Mouse (Mus musculus): Measurements from ENCODE around the gene Aspscr1.

Aspscr1 gene

DNA sequence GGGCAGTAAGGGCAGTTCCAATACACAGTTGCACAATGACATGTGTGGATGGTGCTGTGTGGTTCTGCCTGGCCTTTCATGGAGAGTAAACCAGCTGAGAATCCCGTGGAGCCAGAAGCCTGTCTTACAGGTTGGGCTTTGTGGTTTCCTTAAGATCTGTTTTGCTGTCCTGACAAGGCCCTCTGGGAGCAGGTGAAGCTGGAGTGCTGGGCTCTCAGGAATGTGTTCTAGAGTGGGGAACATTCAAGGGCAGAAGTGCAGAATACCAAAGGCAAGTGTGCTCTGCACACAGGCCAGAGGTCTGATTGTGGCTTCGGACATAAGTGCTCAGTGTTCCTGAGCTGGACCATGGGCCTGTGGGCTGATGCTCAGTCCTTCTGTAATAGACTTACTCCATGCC is 11.9 kb downstream of the Aspscr1 start:
- DNase-seq: no peak

DNA sequence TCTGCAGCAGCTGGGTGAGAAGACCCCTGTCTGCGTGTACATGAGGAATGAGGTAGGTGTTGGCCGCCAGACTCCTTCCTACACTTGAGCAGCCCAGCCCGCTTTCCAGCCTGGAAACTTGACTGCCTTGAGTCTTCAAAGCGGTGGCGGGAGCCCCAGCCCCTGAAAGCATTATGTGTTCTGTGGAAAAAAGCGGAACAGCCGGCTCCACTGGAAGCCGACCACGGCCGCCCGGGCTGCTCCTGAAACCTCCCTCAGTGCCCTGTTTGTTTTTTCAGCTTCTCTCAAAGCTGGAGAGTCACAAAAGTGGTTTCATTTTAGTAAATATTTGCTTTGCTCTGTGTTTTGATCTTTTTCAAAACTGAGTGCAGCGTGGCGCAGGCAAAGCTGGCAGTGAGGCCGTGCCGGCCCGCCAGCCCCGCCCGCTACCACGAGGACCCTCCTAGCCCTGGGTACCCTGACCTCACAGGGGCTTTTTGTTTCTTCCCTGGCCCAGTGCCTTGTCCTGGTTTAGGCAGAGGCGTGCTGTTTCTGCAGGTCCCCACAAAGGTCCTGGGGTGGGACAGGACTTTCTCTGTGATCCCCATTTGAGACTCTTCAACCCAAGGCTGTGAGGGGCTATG is 14.0 kb downstream of the Aspscr1 start:
- DNase-seq: no peak

DNA sequence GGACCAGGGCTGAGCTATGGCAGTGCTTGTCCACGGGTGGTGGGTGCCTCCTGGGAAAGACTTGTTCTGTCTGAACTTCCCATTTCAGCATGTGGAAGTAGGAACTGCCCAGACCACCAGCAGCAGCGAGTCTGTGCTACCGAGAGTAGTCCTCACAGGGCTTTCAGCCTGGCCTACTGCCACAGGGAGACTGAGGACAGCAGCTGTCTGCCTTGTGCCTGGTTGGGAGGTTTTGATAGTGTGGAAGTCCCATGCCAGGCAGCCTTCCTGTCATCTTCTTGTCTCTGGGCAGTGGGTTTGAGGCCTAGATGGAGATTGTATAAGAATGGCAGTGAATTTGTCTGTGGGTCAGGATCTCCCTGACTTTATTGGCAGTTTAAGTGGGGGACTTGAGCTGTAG is 16.6 kb downstream of the Aspscr1 start:
- no peak for DNase-seq

DNA sequence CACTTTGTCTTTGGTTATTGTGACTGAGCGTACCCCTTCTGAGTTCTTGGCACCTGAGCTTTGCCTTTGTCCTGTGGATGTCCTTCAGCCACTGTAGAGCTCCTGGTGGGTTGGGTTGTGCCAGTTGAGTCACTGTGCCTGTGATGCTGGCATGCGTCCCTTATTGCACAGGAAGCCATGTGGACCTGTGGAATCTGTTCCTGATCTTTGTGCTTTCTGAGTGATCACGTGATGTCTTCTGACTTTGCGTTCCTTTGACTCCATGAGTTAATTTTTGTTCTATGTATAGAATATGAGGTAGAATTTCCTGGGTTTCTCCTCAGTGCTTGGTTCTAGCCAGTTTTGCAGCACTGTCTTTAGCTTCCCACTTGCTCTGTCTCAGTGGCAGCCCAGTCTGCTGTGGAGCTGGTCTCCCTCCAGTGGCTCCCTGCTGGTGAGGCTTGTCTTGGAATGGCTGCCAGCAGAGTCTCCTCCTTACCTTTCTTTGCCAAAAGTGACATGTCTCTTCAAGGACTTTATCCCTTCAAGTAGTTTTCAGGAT is 19.8 kb downstream of the Aspscr1 start:
- no peak for DNase-seq

DNA sequence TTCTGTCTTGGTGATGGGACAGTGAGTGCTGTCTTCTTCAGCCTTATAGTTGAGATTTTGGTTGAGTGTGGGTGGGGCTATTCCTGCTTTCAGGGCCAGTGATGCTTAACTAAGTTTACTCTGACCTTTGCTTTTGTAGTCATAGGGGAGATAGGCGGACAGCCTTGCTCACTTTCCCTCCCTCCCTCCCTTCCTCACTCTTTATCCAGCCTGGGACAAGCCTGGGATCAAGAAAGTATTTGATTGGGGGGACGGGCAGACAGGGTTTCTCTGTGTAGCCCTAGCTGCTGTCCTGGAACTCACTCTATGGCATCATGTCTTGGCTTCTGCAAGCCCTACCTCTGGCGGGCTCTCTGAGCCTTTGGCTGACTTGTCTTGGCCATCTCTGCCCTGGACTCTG is 20.7 kb downstream of the Aspscr1 start:
- no peak for DNase-seq

DNA sequence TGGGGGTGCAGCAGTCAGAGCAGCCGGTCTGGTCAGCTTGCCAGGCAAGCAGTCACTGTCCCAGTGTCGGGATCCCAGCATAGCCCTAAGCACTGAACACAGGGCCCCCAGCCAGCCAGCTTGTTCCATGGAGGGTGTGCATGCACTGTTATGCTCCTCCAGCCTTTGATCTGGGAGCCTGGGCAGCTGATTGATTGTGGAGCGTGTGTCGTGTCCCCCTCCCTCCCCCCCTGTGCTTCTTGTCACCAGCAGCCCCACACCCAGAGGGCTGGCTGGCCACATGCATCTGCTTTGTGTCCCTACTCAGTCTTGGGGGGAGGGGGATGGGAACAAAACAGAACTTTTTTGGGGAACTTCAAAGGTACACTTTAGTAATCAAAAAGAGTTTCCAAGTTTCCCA is 22.4 kb downstream of the Aspscr1 start:
- DNase-seq: no peak

DNA sequence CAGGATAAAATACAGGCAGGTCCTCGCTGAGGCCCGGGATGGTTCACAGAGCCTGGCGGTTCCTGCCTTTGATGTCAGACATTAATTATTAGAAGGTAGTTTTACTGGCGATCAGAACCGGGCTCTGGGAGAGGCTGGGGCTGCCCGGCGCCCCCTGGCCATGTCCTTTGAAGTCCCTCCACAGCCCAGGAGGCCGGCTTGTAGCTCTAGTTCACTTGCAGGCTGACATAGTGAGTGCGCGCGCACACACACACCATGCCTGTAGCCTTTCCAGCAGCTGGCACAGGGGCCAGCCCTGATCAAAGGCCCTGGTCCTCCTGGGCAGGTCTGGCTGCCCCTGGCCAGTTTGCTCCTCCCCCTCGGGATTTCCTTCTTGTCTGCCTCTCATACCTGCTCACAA is 22.9 kb downstream of the Aspscr1 start:
- no peak for DNase-seq

DNA sequence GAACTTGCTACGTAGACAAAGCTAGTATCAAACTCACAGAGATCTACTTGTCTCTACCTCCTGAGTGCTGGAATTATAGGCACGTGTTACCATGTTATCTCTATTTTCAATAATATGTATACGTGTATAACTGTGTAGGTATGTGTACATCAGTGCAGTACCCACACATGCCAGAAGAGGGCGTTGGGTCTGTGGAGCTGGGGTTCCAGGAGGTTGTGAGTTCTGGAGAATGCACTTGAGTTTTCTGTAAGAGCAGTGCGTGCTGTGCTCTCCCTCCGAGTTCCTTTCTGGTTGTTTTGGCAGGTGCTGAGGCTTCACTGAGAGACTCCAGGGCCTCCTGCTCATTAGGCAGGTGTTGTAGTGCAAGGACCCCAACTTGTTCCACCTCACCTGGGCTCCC is 23.8 kb downstream of the Aspscr1 start:
- DNase-seq: no peak

DNA sequence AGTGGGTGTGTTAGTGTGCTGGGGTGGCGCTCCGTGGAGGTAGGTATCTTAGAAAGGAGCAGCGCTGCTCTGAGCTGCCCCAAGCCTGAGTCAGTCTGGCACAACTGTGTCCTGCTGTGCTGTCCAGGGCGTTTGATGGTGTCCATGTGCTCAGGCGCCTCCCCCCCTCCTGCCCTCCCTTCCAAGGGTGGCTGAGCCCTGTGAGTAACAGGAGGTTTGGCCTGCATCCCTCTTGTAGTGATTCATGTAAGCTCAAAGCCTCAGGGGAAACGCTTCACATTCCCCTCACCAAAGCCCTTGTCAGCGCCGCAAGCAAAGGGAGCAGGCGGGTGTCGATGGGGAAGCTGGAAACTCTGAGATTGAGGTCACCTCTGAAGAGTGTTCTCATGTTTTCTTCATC is 25.0 kb downstream of the Aspscr1 start:
- no peak for DNase-seq

DNA sequence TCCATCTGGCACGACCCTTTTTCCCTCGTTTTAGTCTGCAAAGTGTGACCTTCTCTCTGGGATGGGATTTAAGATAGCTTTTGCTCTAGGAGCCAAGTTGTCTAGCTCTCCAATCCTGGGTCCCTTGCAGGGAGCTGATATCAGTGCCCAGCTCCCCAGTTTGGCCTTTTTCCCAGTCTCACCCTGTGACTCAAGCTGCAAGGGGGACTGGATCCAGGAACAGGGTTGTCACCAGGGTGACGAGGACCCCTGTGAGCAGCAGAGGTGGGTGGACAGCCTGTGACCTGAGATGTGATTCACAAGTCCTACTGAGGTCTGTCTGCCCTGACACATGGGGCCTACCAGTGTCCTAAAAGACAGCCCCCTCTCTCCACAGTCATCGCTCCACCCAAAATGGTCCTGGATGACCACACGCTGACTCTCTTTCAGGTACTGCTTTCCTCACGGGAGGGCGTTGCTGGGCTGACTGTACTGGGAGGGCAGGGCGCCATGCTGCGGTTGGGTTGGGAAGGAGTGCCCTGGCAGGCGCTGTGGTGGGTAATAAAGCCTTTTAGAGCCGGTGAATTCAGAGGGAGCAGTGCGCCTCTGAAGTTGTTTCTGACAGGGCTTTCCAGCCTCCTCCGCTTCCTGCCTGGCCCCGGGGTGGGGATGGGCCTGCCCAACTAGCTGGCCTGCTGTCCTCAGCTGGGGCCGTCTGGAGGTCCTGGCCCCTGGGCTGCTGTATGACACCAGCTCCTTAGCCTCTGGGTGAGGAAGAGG is 31.1 kb downstream of the Aspscr1 start:
- DNase-seq: no peak

DNA sequence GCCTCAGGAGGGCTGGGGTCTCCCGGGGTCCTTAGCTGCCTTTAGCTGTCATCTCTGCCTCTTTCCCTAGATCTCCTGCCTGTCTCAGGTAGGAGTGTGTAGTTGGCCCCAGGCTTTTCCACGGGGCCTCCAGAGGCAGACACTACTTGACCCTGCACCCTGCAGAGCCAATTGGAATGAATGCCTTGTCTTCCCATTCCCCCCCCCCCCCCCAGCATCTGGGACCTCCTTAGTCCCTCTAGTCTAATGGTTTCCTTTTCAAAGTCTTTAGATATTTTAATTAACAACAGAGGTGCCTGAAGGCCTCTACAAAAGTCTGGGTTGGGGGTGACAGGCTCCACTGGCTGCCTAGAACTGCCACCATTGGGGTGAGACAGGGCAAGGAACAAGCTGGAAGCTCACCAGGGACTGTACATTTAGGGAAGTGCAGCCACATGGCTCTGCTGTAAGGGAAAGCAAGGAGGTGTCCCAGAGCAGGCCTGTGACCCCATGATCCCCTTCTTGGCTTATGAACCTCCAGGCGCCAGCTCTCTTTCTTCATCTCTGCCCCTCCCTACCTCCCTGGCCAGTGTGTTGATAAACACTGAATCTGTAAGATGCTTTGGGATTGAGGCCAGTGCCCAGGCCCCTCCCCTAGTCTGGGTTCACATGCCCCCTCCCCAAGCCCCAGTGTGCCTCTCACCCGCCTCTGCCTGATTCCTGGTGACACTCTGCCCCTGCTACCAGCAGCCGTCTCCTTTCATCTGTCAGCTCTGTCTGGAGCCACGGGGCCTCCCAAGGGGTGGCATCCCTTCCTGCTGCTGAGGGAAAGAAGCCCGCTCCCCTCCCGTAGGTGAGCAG is 31.9 kb downstream of the Aspscr1 start:
- DNase-seq: no peak

DNA sequence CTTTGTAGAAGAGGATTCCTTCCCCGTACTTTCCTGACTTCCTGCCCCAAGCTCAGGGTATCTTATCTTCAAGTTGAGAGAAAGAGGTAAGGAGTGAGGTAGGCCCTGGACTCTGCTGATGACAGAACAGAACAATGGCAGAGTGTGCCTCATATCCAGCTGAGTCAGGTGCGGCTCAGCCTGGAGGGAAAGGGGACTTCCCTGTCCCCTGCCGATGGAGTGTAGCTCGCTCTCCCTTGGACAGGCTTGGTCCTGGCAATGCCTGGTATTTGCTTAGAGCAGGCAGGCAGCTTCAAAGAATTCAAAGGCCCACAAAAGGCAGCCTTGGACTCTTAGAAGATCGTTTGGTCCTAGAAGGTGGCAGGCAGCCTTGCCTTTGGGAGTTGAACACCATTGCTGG is 33.3 kb downstream of the Aspscr1 start:
- DNase-seq: no peak

DNA sequence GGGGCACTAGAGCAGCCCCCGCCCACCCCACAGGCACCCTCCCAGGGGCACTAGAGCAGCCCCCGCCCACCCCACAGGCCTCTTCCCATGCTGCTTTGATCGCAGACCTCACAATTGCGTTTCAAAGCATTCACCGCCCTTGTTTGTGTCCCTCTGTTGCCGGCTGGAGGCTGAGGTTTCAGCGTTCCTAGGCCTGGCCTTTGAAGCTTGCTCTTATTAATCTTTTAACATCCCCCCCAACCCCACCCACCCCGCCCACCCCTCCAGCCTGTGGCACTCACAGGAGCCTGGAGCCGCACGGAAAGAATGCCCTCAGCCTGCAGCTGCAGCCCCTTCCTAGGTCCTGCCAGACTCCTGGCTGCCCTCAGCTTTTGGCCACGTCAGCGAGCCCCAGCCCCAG is 34.5 kb downstream of the Aspscr1 start:
- DNase-seq: no peak

DNA sequence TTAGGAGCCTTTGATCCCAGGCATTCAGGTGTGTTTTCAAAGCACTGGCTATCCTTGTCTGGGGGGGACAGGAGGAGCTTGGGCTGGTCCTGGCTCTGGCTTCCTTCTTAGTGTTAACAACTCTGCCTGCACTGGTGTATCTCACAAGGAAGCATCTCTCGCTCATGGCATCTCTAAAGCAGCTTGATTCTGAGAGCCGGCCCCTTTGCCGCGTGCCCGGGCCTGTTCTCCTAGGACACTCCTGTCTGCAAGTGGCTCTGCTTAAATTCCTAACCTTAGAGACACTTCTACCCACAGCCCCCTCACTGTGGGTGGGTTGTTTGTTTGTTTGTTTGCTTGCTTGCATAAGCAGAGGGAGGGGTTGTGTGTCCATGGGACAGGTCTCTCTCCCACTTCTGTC is 35.2 kb downstream of the Aspscr1 start:
- DNase-seq: no peak

DNA sequence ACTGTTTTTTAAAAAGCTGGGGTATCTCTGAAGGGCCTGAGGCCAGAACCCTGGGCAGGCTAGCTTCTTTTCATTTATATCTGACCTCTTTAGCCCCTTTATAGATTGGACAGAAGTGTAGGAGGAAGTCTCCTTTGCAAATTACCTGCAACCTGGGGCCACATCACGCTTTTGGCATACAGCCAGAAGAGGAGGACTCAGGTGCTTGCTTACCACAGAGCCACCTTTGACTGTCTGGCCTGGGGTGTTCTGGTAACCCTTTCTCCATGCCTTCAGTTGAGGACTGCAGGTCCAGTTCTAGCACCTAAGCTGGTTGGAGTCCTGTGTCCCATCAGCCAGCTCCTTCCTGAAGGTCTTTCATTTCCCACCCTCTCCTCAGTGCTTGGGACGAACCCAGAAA is 36.8 kb downstream of the Aspscr1 start:
- DNase-seq: no peak

DNA sequence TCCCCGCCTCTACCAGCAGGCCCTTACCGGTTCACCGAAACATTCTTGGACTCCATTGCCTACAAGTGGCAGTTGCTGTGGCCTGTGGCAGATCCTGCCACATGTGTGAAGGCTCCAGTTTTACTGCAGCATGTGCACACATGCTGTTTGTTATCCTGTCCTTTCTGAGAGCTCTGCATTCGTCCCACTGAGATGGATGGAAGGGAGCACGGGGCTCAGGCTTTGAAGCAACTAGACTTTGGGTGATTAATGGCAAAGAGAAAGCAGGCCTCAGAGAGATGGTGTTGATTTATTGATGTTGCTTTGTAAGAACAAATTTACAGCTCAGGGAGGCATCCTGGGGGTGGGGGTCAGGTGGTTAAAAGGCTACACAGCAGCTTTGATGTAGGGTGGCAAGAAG is 37.9 kb downstream of the Aspscr1 start:
- no peak for DNase-seq

DNA sequence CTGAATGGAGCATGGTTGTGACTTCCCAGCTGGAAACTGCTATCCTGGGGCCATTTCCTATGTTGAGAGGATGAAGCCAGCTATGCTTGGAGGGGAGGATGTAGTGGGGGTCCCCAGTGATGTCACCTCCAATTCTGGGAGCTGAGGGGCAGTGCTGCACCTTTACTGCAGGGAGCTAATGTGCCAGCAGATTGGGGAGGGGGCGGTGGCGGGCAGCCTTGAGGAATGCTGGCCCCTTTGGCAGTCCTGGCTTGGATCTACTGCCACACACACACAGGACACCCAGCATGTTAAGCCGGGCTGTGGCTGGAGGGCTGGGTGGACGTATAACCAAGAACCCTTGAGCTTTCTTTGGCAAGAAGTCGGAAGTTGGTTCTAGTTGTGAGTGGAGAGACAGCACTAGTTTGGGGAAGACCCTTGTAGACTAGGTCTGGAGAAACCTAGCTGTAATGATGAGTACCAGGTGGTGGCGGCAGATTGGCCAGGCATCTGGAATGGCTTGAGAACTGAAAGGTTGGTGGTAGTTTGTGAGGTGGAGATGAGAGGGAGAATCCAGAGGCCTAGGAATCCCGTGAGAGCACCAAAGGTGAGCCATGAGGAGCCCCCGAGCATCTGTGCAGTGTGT is 39.3 kb downstream of the Aspscr1 start:
- DNase-seq: no peak

DNA sequence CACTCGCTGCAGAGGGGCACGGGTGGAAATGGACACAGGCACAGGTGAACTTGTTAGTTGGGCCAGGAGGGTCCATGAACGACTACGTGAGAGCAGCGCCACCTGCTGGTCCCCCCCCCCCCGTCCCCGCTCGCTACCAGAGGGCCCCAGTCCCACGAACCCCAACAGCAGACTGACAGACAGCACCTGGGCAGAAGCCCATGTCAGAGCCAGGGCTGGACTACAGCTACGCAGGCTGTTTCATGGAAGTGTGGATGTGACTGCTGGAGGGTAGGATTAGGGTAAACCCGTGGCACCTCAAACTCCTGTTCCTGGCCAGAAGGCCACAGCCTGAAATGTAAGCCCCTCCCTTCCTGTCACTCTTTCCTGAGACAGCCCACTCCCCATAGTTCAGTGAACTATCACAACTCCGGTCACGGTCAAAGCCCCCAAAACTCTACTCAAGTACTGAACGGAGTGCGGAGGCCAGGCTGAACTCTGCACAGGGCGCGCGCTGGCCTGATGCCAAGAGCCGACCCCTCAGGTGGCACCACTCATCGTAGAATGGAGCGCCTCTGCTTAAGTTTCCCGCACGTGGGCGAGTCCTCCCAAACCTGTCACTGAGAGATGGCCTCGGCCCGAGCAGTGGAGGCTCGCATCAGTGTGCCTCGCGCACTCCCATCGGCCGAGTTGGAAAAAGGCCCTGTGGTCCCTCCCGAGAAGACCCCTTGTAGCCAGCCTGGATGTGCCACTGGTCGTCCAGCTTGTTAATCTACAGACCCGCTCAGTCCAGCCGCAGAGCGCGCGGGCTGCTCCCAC is 40.2 kb downstream of the Aspscr1 start:
- DNase-seq: peak; percentile 63

DNA sequence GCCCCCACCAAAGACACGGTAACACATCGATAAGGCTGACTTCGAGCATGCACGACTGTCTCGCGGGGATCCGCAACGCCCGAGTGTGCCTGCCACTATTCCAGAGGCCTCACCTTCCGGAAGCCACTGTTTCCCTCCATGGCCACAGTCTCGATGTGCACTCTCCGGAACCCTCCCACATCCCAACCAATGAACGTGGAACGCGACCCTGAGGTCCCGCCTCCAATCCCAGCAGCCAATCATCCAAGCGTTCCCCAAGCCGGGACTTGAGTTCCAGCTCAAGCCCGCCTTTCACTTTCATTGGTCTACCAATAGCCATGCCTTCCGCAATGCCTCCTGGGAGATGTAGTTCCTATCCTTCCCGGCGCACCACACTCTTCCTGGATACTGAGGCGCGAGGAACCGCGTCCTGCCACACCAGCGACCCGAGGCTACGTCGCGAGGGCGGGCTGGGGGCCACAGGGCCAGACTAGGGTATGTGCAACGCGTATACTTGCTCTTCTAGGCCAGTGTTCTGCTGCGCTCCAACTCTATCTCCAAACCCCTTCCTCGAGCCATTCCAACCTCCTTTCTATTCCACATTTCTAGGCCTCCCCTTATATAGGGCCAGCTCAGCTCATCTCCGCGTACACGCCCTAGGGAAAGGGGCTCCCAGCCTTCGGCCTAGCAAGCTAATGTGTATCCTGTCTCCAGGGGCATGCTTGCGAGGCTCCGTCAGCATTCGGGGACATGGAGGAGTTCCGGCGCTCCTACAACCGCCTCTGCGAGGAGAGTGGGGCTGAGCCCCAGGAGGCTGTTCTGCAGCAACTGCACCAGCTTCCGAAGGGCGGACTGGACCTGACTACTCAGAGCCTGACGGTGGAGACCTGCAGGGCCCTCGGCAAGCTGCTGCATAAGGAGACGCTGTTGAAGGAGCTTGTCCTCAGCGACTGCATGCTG is 41.1 kb downstream of the Aspscr1 start, which contains the start of the genes Cenpx and Lrrc45:
Gene Cenpx (minus strand): TSS at position 159 of the 939 bp plus-strand sequence.
Gene Lrrc45 (plus strand): TSS at position 346 of the 939 bp plus-strand sequence.
- DNase-seq: peak; percentile 89

DNA sequence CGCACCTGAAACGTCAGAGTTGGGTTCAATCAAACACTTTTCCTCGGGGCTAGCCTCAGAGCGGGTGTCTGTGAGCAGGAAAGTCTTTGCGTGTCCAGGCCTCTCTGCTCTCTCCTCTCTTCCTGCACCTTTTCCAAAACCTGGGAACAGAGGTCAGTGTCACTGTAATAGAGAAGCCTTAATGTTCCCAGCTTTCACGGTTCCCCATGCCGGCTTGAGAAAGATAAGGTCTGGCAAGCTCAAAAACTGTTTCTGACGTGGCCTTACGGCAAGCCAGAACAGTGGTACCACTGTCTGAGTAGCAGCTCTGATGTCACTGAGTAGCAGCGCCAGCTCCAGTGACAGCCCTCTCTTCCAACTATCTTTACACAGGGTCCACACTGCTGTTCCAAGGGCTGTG is 41.8 kb downstream of the Aspscr1 start:
- no peak for DNase-seq

DNA sequence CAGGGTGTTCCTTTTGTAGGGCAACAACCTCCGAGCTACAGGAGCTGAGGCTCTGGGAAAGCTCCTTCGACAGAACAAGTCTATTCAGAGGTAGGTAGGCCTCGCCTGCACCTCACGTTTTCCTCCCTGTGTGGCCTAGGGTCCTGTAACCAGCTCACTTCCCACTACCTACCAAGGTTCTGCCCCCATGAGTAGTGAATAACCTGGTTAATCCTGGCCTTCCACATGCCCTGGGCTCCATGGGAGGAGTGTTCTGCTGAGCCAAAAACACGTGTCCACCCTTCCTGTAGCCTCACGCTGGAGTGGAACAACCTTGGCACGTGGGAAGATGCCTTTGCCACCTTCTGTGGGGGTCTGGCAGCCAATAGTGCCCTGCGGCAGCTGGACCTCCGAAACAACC is 42.4 kb downstream of the Aspscr1 start:
- no peak for DNase-seq
